Mouse (Mus musculus) activated CD4-positive, CD25-positive, alpha-beta regulatory T cell, adult 4 months (primary cell): Measurements from ENCODE around the gene Gm20532. TPM values are rescaled to one million over a fixed set of nuclear protein-coding genes. Genes with fewer than 3 reads are reported as not detected.
A peak's percentile ranks its signal among the peaks of the same experiment; 100 is the strongest.

Source experiments
- ATAC-seq: one replicate; pipeline ENCODE4 v1.8.0; 2017
- polyA plus RNA-seq, 2 experiments: library from polyadenylated mRNA; unstranded; fragments of 100-300 nt; shearing (Covaris generic); gene quantifications; one replicate each; pipeline ENCODE4 v1.2.1; 2017

Gene Gm20532
- polyA plus RNA-seq, 2 experiments from 2014 or later = not detected

DNA sequence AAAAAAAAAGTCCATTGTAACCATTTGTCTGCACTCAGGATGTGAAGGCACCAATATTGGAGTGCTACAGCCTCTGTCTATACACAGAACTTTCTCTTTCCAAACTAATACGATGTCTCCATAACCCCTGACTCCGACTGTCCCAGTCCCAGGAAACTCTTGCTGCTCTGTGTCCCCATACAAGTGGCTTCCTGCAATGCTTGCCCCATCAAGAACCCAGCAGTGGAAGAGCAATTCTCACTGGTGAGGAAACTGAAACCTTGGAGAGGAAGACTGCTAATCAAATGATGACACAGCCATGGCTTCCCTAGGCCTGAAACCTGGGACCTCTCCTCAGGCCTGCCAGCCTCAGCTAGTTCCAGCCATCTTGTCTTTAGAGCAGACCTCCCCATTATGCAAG is 11.4 kb downstream of the Gm20532 start:
- no peak for ATAC-seq

DNA sequence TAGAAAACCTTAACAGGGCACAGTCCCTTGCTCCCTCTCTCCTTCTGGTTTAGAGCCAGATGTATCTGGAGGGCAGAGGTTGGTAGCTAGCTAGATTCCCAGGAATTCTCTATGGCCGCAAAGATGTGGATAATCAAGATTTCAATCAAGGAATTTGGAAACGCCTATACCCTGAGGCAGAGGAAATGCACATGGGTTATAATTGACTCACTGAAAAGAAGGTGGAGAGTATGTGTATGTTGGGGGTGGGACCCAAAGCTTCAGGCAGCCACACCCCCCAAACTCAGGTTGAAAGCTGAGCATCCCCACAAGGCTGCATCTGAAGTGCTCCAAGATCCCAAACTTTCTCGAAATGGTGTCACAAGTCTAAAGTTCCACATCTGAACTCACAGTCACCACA is 12.0 kb downstream of the Gm20532 start:
- no peak for ATAC-seq

DNA sequence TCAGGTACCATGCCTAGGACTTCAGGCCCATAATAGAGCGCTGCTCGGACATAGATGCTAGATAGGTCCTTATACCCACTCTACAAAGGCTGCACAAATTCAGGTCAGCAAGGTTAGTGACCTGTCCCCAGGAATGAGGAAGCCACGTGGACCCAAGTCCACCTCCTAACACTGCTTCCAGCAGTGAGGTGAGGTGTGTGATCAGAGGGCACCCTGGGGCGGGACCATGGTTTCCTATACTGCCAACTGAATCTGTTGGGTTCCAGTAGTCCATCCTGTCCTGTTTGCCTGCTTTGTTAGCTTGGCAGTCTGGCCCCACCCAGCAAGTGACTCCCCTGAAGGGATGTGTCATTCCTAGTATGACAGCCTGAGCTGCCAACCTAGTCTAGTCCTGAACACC is 13.5 kb downstream of the Gm20532 start:
- ATAC-seq = no peak

DNA sequence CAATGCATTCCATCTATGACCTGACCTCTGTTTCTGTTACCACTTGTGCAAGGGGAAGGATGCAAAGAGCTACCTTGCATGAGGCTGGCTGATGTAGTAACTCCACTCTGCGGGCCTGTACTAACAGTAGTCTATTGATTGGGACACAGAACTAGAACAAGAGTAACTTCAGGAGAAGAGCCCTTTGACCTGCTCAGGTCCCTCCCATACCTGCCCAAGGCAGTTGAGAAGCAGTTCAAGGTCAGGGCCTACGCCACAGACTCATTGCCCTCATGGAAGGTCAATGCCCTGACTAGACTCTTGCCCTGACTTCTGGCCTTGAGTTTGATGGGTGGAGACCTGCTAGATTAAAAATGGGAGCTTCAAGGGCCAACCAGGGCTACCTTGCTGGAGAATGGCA is 14.2 kb downstream of the Gm20532 start:
- no peak for ATAC-seq

DNA sequence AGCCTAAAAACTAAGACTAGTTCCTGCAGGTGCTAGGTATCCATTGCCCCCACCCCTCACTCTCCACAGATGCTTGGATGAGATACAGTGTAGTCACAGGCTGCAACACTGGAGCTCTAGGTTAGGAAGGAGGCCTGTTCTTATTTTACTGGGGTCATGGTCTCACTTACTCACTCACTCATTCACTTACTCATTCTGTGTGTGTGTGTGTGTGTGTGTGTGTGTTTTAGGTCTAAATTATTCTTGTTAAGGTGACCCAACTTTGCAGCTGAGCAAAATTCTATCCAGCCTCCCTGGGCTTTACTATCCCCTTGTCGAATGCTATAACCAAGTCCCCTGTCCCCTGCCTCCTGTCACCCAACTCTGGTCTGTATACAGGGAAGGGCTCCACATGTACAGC is 15.2 kb downstream of the Gm20532 start:
- no peak for ATAC-seq

DNA sequence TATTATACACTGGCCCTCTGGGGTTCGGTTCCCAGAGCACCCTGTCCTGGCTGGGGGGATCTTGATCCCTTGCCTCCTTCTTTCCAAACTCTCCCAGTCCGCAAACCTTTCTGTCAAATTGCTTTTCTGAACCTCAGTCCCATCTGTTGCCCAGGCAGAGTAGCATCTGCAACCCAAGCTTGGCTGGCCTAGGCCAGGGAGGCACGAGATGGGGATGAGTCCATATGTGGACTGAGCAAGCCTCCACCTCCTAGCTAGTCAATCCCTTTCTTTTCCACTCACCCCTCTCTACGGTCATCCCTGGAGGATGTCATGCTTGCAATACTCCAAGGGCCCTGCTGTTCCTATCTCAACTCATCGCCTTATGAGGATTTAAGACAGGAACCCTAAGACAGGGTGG is 16.2 kb downstream of the Gm20532 start:
- no peak for ATAC-seq

DNA sequence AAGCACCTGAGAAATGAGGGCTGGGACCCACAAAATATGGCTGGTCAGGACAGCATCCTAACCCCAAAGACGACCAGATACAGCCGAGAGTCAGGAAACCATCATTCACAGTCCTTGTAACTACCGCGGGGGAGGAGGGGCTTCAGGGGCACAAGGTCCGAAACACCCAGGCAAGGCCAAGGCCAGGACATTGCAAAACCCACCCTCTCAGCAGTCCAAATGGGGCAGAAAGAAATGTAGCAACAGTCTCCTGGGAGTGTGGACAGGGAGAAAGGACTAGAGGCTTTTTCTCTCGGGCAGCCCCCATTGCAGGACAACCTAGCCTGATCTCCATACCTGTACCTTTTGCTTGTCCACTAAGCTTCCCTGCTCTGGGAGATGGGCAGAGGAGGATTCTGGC is 16.7 kb downstream of the Gm20532 start:
- no peak for ATAC-seq

DNA sequence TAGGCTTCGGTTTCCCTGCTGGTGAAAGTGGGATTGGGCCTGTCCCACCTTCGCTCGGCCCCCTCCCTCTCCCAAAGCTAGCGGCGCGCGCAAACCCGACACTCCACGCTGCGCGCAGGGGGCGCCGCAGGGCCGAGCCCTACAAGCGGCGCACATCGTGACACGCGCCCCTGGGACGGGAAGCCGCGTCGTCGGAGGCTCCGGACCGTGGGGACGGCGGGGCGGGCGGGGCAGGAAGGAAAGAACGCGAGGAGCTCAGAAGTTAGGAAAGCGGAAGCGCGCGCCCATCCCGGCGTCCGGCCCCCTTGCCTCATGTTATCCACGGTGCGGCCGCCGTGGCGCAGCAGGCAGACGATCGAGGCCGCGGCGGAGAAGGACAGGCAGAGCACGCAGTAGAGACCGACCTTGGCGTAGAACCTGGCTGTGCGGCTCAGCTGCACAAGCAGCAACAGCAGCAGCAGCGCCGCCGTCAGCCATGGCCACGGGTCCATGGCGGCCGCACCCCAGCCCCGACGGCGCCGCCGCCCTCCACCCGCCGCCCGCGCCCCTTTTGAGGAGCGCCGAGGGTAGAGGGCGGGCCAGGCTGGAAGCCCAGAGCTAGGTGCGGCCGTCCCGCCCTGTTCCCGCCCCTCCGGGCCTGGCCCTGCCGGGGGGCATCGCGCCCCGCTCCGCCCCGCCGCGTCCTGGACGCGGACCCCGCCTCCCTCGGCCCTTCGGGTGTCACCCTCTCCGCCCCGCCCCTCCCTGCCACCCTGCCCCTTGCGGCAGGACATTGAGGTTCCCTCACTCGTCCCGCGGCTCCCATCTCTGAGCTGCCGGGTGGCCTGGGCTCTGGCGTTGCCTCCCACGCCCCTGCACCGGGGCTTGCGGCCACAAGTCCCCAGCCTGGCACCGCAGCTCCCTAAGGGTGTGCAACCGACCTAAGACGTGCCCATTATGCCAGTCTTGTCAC is 17.6 kb downstream of the Gm20532 start, which contains the start of gene Agpat2:
TSS of gene Agpat2 (minus strand) at position 698 of the 952 bp plus-strand sequence.
- peak; percentile 71 for ATAC-seq

DNA sequence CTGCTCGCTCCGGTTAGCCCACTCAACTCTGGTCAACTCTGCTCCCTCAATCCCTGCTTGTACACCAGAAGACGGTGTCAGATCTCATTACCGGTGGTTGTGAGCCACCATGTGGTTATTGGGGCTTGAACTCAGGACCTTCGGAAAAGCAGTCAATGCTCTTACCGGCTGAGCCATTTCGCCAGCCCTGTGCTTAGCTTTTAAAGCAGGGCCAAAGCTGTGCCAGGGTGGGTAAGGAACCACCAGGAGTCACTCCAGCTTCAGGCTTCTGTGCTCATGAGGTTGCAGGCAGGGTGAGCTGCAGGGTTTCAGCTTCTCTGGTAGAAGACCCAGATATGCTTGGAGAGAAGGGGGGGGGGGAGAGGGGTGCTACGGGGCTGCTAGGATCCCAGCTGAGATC is 18.9 kb downstream of the Gm20532 start:
- no peak for ATAC-seq

DNA sequence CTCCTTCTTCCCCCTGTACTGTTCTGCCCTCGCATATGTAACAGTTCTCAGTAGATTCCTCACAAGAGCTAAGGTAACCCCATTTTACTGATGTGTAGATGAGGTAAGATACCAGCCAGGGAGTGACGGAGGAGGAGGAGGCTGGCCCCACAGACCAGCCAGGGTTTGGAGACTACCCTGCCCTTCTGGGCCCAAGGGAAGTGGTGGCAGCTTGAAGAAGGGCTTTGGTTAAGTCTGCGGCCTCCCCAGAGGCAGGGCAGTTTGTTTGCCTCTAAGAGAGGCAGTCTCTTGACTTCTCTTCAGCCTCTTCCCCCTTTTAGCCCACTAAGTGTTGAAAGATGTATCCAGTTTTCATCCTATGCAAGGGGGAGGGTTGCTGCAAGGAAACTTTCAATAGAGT is 20.1 kb downstream of the Gm20532 start:
- no peak for ATAC-seq

DNA sequence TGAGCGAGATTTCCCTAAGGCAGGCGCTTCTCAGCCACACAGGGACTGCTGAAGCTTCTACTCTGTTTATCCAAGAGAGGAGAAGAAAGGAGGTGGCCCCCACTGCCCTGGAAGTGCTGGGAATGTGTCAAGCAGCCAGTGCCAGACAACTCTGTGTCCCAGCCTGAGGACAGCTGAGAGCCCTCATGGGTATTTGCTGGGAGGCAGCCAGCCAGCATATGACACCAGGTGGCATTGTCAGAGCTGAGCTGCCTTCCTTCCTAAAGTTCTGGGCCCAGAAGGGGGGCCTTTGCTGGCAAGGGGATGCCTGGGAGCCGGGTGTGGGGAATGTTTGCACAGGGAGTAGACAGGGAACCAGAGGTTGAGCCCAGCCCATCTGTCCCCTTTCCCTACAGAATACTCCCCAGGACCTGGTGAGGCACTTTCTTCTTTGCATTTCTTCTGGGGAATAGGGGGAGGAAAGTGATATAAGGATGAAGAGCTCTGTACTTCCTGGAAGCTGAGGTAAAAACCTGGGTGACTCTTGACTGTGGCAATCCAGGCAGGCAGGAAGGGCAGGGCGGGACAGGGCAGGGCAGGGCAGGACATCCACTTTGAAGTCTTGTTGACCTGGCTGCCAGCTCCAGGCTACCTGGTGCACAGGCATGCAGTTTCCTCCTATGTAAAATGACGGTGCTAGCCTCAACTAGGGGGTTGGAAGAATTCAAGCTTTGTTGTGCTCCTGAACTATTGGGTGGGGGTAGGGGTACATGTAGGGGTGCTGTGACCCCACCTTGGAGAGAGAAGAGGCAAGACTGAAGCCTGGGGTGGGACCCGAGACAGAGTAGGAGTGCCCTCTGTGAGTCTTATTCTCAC is 20.8 kb downstream of the Gm20532 start:
- no peak for ATAC-seq

DNA sequence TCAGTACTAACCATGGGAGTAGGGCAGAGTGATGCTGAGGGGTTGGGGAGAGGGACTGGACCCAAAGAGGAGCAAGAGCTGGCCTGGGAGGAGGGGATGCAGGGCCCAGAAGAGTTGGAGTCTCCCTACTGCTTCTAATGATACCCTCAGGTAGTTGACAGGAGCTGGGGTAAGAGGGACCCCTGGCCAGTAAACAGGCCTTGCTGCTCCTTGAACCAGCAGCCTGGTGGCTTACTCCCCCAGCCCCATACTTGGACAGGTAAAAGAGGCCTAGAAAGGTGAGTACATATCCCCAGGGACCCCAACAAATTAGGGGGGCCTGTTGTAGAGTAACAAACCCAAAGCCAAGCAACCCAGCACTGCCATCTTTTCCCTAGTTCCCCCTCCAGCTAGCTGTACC is 22.3 kb downstream of the Gm20532 start:
- no peak for ATAC-seq

DNA sequence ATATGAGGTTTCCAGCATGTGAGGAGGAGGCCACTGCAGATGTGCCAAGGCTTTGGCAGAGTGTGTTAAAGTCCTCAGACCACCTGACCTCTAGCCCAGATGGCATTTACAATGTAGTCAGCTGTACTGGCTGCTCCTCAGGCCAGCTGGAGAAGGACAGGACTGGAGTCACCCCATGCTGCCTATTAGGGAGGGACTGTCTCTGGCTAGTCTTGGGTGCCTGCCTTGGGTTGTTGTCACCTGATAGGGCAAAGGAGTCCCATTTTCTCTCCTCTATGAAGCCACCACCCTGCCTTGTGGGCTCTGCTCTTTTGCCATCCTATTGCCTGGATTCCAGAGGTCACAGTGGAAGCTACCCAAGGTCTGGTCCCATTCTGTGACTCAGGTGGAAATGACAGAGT is 22.8 kb downstream of the Gm20532 start:
- no peak for ATAC-seq

DNA sequence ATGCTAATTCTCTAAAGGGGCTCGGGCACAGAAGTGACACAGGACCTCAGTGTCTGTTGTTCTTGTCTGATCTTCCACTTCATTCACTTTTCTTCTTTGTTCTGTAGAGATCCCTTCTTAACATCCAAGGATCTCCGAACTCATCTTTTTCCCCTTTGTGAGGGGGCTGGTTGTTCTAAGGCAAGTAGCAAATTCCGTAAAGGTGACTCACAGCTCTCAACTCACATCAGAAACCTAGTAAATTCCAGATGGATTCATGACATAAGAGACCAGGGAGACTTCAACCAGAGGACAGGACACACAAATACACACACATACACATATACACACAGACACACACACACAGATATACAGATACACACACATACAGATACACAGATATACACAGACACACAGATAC is 24.1 kb downstream of the Gm20532 start:
- ATAC-seq = no peak

DNA sequence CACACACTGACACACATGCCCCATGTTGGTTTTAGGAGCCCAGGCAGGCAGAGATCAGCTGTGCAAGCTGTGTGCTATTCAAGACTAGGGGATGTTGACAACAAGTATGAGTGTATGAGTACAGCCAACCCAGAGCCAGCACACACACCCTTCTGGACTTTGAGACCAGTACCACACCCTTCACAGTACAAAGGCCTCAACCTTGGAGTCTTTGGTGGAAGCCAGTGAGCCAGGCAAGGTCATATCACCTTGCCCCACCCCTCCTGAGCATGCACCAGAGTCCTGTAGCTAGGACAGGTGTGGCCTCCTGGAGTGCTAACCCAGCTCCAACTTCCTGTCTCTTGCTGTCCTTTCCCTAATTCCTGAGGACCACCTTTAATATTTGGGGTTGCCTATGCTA is 24.6 kb downstream of the Gm20532 start:
- ATAC-seq = no peak

DNA sequence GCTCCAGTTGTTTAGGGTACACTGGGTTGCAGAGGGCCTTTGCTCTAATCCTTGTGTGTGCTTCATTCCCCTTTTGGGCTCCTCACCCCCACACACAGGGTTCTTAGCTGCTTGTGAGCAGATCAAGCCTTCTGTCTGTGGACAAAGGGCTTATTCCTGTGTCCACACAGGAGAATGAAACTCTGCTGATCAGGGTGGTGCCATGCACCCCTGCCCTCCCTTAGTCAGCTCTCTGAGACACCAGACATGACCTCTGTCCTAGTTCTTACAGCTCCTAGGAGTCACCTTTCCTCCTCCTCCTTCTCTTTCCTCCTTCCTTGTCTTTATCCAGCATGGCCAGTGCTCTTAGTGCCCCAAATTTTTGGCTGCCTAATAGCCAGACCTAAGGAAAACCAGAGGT is 25.5 kb downstream of the Gm20532 start:
- ATAC-seq = no peak

DNA sequence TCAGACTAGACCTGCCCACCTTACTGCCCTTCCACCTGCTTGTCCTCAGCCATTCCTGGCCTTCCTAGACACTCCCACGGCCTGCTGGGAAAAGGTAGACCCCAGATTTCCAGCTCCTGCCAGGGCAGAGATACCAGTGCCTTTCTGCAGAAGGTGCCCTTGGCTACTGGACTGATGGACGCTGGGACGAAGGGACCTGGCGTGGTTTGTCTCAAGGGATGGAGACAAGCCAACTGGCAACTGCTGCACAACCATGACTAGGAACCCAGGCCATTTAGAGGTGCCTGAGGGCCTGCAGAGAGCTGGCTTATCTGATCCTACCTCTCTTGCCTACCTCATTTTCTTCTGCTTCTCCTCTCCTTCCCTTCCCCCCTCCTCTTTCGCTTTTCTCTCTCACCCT is 28.5 kb downstream of the Gm20532 start:
- no peak for ATAC-seq

DNA sequence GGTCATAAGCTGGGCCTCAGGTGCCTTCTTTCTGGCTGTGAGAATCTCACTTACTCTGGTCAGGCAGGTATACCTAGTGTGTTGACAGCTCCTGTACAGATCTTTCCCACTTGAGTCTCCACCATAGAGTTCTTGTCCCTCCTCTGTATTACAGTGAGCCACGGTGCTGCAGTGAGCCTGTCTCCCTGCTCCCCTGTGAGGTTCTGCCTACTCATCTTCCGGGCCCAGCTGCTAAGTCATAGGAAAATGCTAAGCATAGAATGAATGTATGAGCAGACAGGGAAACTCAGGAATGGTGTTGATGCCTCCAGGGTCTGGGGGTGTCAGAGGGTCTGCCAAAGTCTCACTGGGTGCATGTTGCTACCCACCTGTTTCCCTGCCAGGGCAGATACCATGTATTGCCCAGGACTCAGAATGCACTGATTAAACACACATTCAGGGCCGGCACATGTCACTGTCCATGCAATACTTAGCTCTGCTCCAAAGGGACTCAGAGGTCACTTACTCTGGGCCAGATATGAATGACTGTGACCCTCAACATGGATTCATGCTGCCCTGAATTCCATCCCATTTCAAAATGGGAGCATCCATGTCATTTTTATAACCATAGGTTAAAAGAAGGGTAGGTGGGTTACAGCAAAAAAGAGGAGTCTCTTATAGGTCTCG is 29.2 kb downstream of the Gm20532 start:
- ATAC-seq = no peak

DNA sequence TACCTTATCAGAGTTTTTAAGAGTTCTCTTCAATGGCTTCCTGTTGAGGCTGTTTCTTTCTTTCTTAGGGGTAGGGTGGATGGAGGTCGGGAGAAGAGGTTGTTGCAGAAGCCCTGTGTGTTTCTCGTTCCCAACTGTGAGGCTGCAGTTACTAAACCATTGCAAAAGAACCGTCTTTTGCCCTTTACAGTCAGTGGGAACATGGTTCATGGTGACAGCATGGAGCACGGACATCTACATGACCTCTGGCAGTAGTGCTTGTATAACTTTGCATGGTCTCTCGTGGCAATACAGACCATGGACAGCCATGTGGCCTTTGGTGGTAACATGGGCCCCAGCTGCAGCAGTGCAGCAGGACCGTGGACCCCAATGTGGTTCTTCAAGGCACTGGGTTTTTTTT is 30.9 kb downstream of the Gm20532 start:
- no peak for ATAC-seq

DNA sequence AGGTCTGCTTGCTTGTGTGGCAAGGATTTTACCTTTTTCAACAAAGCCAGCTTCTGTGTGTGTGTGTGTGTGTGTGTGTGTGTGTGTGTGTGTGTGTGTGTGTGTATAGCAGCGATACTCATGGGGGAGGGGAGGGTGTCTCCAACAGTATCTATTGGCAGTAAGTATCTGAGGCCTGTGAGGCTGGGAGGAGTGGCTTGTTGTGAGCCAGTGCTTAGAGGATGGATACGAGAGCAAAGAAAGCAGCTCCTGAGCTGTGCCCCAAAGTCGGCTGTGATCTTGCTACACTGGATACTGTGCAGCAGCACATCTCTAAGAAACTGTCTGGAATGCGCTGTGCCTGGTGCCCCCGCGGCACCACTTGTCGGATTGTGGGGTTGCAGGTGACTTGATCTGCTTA is 31.5 kb downstream of the Gm20532 start:
- ATAC-seq = no peak

DNA sequence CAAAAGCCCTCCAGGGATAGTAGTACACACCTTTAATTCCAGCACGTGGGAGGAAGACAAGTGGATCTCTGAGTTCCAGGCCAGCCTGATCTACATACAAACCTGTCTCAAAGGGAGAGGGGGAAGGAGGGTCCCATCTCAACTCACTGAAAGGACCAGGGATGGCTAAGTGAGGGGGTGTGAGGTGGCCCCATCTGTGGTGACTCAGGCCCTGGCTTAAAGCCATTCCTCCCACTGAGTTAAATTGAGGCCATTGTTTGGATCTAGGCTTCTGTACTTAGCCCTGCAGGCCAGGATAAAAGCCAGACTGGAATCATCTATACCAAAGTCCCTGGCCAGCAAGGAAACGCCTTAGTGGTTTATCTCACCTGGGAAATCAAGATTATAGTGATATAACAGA is 34.8 kb downstream of the Gm20532 start:
- ATAC-seq = no peak

DNA sequence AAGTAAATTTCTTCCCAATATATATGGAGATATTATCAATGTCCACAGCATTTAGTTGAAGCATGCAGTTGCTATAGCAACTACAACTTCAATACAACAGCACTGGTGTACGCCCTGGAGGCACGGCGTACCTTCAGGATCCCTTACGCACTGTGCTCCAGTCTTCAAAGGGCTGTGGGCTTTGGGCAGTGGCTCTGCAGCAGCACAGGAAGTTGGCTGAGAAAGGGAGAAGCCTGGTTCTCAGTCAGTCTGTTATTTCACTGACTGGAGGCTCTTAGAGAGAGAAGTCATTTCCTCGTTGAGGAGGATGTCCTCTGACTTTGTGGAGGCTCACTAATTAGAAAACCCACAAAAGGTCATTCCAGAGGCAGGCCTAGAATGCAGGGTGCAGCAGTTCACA is 36.5 kb downstream of the Gm20532 start:
- peak; percentile 72 for ATAC-seq

DNA sequence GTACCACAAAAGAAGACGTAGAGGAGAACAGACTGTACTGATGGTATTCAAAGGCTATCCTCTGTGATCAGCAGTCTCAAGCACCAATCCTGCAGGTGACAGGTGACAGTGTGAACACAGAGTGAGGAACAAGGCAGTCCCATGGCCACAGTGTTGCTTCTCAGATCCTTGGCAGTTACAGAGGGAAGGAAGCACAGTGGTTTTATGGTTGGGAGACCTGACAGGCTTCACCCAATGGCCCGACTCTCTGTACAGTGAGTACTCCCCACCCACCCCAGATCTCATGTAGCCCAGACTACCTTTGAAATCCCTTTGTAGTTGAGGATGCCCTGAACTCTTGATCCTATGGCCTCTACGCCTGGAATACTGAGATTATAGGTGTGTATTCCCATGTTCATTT is 39.0 kb downstream of the Gm20532 start:
- ATAC-seq = no peak
